Mouse (Mus musculus): ENCODE data around the gene Larp1. TPM values are rescaled to one million over a fixed set of nuclear protein-coding genes. Genes with fewer than 3 reads are reported as not detected.

Gene Larp1
- 90.1 and 100 TPM in 2 replicates for total RNA-seq (2012; rRNA removed)

DNA sequence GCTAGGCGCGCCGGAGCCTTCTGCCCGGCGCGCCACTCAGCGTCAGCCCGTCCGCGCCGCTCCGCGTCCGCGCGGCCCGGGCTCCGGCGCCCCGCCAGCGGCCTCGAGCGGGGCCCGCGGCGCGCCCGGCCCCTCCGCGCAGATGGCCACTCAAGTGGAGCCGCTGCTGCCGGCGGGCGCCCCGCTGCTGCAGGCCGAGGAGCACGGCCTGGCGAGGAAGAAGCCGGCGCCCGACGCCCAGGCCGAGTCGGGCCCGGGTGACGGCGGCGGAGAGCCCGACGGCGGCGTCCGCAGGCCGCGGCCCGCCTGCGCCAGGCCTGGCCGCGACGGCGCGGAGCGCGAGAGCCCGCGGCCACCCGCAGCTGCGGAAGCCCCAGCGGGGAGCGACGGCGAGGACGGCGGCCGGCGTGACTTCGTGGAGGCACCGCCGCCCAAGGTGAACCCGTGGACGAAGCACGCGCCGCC lies at the start of gene Larp1:
TSS of gene Larp1 (plus strand) at position 14 of the 465 bp plus-strand sequence.
- Histone ChIP-seq H3K4me3 (ENCODE audit: insufficient read depth in 1 of 2, low read depth in 1 of 2, low read length in 2 of 2, poor library complexity in 1 of 2, severe bottlenecking in 1 of 2) (peak within 1 kb of the TSS; percentile 96 to 97), H3K36me3 (ENCODE audit: control insufficient read depth, insufficient read depth, low read length, poor library complexity, severe bottlenecking) (no peaks in the 10 kb centered on the region), H3K9me3 (ENCODE audit: control insufficient read depth, insufficient read depth, low read depth, low read length) (no peaks in the 10 kb centered on the region), H3K4me1 (ENCODE audit: control insufficient read depth in 2 of 2, insufficient read depth in 2 of 2, low read length in 2 of 2, poor library complexity in 1 of 2) (peaks cover 6 to 9% of the 10 kb centered on the region in 2 experiments), H3K9ac (ENCODE audit: insufficient read depth, low read depth, low read length, poor library complexity, severe bottlenecking) (peak within 1 kb of the TSS; percentile 94), H3K27ac (ENCODE audit: insufficient read depth, low read depth, low read length, poor library complexity, severe bottlenecking) (peak within 1 kb of the TSS; percentile 83)
- TF ChIP-seq ZNF384 (IDR thresholded peaks at IDR 0.05; ENCODE audit: low read depth, low read length): no peak
- TF ChIP-seq ZC3H11A (IDR thresholded peaks at IDR 0.05; ENCODE audit: borderline replicate concordance, low read depth, low read length): no peak
- TF ChIP-seq MAFK (IDR thresholded peaks at IDR 0.05; ENCODE audit: insufficient read depth, low read depth, low read length): no peak
- TF ChIP-seq HCFC1 (IDR thresholded peaks at IDR 0.05; ENCODE audit: borderline replicate concordance, insufficient read depth, low read length): no peak
- TF ChIP-seq CHD2 (IDR thresholded peaks at IDR 0.05; ENCODE audit: low read depth, low read length): no peak
- in situ Hi-C loops (cut with MboI; ENCODE audit: low sequenced_read_pairs in 2 of 2, unreplicated experiment in 2 of 2): no loop called here
- no peak for DNase-seq (ENCODE audit: low read depth, low spot score)

GRCm38 (mm10) chr11:57959924-57960323 lies 48.9 kb upstream of the Larp1 start:
- peaks cover 0 to 25% of the 10 kb centered on the region in 2 experiments; a peak in 2 of 4 replicates for H3K4me1 ChIP-seq (ENCODE audit: control insufficient read depth in 2 of 2, insufficient read depth in 2 of 2, low read length in 2 of 2, poor library complexity in 1 of 2)
- in situ Hi-C loops (cut with MboI; ENCODE audit: low sequenced_read_pairs in 2 of 2, unreplicated experiment in 2 of 2): loop anchor here in 1 of 2 experiments (5.0 to 10.0 kb wide), 2 partner anchors 57 to 135 kb away; partner anchors contain the start of gene Gm12248
- H3K27ac ChIP-seq (ENCODE audit: insufficient read depth, low read depth, low read length, poor library complexity, severe bottlenecking): no peak overlapping the region
- no peak for DNase-seq (ENCODE audit: low read depth, low spot score)
- H3K36me3 ChIP-seq (ENCODE audit: control insufficient read depth, insufficient read depth, low read length, poor library complexity, severe bottlenecking): no peaks in the 10 kb centered on the region
- no peaks in the 10 kb centered on the region for H3K9me3 ChIP-seq (ENCODE audit: control insufficient read depth, insufficient read depth, low read depth, low read length)
- no peak overlapping the region for H3K4me3 ChIP-seq (ENCODE audit: insufficient read depth in 1 of 2, low read depth in 1 of 2, low read length in 2 of 2, poor library complexity in 1 of 2, severe bottlenecking in 1 of 2)
- no peak overlapping the region for H3K9ac ChIP-seq (ENCODE audit: insufficient read depth, low read depth, low read length, poor library complexity, severe bottlenecking)
- TF ChIP-seq ZC3H11A (IDR thresholded peaks at IDR 0.05; ENCODE audit: borderline replicate concordance, low read depth, low read length): no peak
- no peak for TF ChIP-seq HCFC1 (IDR thresholded peaks at IDR 0.05; ENCODE audit: borderline replicate concordance, insufficient read depth, low read length)

DNA sequence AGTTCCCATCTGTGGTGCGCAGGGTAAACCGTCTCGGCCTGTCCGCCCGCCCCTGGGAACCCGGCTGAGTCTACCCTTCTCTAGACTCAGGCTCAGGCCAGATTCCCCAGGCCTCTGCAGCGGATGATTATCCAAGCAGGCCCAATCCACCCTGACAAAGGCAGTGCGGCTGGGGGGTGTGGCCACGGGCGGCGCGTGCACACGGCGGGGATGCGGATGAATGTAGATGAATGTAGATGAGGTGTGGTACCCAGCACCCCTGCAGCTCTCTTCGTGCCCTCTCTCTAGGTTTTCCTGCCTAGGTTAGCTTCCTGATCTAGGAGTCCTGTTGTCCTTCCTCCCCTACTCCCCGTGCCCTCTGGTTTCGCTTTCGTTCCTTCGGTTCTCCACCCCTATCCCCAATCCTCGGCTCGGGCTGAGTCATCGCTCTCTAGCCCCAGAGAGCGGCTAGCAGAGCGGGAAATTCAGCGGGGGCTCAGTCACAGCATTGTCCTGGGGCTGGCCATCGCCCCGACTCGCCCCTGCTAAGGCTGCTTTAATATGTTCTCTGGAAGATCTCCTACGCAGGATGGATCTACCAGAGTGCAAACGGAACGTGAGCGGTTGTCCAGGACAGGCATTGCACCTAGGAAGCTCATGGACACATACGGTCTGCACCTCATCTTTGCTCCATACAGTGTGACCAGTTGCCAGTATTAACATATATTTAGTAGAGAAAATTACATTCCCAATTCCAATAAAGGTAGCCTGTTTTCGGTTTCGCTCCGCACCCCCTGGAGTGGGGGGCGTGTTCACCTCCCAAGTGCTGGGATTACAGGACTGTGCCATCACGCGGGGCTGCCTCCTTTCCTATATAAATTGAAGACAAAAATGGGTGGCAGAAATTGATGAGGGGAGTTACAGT lies 46.2 kb upstream of the Larp1 start:
- Histone ChIP-seq H3K4me1 (ENCODE audit: control insufficient read depth in 2 of 2, insufficient read depth in 2 of 2, low read length in 2 of 2, poor library complexity in 1 of 2) (peaks cover 0 to 20% of the 10 kb centered on the region in 2 experiments; a peak in 2 of 4 replicates), H3K4me3 (ENCODE audit: insufficient read depth in 1 of 2, low read depth in 1 of 2, low read length in 2 of 2, poor library complexity in 1 of 2, severe bottlenecking in 1 of 2) (peak overlapping the region; percentile 42 to 55), H3K9ac (ENCODE audit: insufficient read depth, low read depth, low read length, poor library complexity, severe bottlenecking) (peak overlapping the region; percentile 70), H3K27ac (ENCODE audit: insufficient read depth, low read depth, low read length, poor library complexity, severe bottlenecking) (peak overlapping the region; percentile 46), H3K9me3 (ENCODE audit: control insufficient read depth, insufficient read depth, low read depth, low read length) (no peaks in the 10 kb centered on the region), H3K36me3 (ENCODE audit: control insufficient read depth, insufficient read depth, low read length, poor library complexity, severe bottlenecking) (no peaks in the 10 kb centered on the region)
- TF ChIP-seq MAFK (IDR thresholded peaks at IDR 0.05; ENCODE audit: insufficient read depth, low read depth, low read length): peak; percentile 64; the same call in 1 of the 2 replicates
- TF ChIP-seq ZNF384 (IDR thresholded peaks at IDR 0.05; ENCODE audit: low read depth, low read length): no peak
- TF ChIP-seq ZC3H11A (IDR thresholded peaks at IDR 0.05; ENCODE audit: borderline replicate concordance, low read depth, low read length): no peak
- no peak for TF ChIP-seq CHD2 (IDR thresholded peaks at IDR 0.05; ENCODE audit: low read depth, low read length)
- in situ Hi-C loops (cut with MboI; ENCODE audit: low sequenced_read_pairs in 2 of 2, unreplicated experiment in 2 of 2): no loop called here
- DNase-seq (ENCODE audit: low read depth, low spot score): peak; percentile 76

DNA sequence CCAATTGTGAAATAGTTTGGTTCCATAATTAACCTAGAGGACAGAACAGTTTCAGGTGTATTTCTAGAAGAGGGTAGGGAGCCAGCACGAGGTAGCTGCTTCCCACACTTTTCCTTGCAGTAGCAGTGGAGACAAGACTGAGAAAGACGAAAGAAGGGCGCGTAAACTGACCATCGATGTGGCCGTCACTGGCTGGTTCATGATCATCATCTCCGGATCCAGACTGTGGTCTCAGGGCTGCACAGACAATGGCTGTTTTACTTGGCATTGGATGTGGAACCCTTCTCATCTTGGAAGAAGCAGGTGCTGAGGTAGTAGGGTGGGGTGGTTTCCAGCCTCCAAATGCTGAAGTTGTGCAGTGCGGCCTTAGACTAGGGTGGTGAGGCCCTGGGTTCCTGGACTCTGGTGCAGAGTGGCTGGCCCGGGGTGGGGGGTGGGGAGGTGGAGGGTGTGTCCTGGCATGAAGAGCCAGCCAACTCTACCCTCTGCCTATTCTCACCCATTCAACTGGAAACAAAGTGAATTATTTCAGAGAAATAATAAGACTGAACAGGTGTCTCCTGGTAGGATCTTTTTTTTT lies 45.5 kb upstream of the Larp1 start:
- peak overlapping the region; percentile 26; the same call in 1 of the 2 replicates for H3K27ac ChIP-seq (ENCODE audit: insufficient read depth, low read depth, low read length, poor library complexity, severe bottlenecking)

More for the DNA sequence above, 45.5 kb upstream of the Larp1 start:
- peak overlapping the region in 1 of 2 experiments; percentile 55; a peak in 2 of 4 replicates for H3K4me3 ChIP-seq (ENCODE audit: insufficient read depth in 1 of 2, low read depth in 1 of 2, low read length in 2 of 2, poor library complexity in 1 of 2, severe bottlenecking in 1 of 2)
- no peaks in the 10 kb centered on the region for H3K9me3 ChIP-seq (ENCODE audit: control insufficient read depth, insufficient read depth, low read depth, low read length)
- in situ Hi-C loops (cut with MboI; ENCODE audit: low sequenced_read_pairs in 2 of 2, unreplicated experiment in 2 of 2): no loop called here
- DNase-seq (ENCODE audit: low read depth, low spot score): no peak
- no peaks in the 10 kb centered on the region for H3K36me3 ChIP-seq (ENCODE audit: control insufficient read depth, insufficient read depth, low read length, poor library complexity, severe bottlenecking)
- no peak for TF ChIP-seq ZNF384 (IDR thresholded peaks at IDR 0.05; ENCODE audit: low read depth, low read length)
- TF ChIP-seq HCFC1 (IDR thresholded peaks at IDR 0.05; ENCODE audit: borderline replicate concordance, insufficient read depth, low read length): no peak
- TF ChIP-seq ZC3H11A (IDR thresholded peaks at IDR 0.05; ENCODE audit: borderline replicate concordance, low read depth, low read length): no peak
- no peak for TF ChIP-seq CHD2 (IDR thresholded peaks at IDR 0.05; ENCODE audit: low read depth, low read length)
- TF ChIP-seq MAFK (IDR thresholded peaks at IDR 0.05; ENCODE audit: insufficient read depth, low read depth, low read length): no peak
- no peak overlapping the region for H3K9ac ChIP-seq (ENCODE audit: insufficient read depth, low read depth, low read length, poor library complexity, severe bottlenecking)
- peaks cover 0 to 15% of the 10 kb centered on the region in 2 experiments; a peak in 2 of 4 replicates for H3K4me1 ChIP-seq (ENCODE audit: control insufficient read depth in 2 of 2, insufficient read depth in 2 of 2, low read length in 2 of 2, poor library complexity in 1 of 2)
